Mouse (Mus musculus) embryonic facial prominence, embryonic 15.5 days (tissue): ENCODE measurements around the gene Aven. TPM values are rescaled to one million over a fixed set of nuclear protein-coding genes. Genes with fewer than 3 reads are reported as not detected.

ENCODE experiments used
- ATAC-seq: fragments of 200-750 bp; cut with Nextera tagmentation; 2 replicates; pipeline ENCODE4 v1.8.0; 2017; ENCODE audit warnings: low read depth, moderate TSS enrichment; ENCODE audit not compliant: insufficient number of reproducible peaks, low FRiP score, low TSS enrichment
- H3K27ac ChIP-seq: fragments of 300-500 bp; sonication (generic); replicated peaks from 2 replicates; pipeline ENCODE4 v1.5.1; 2015; ENCODE audit warnings: mild to moderate bottlenecking, inconsistent platforms
- H3K27me3 ChIP-seq: fragments of 300-500 bp; sonication (generic); 2 replicates; pipeline ENCODE4 v1.6.1; 2015; ENCODE audit warnings: inconsistent platforms
- H3K36me3 ChIP-seq: fragments of 300-500 bp; sonication (generic); 2 replicates; pipeline ENCODE4 v1.6.1; 2015; ENCODE audit warnings: mild to moderate bottlenecking, inconsistent platforms
- H3K4me1 ChIP-seq: fragments of 300-500 bp; sonication (generic); 2 replicates; pipeline ENCODE4 v1.6.1; 2015; ENCODE audit warnings: inconsistent platforms
- H3K4me2 ChIP-seq: fragments of 300-500 bp; sonication (generic); replicated peaks from 2 replicates; pipeline ENCODE4 v1.6.1; 2015; ENCODE audit warnings: mild to moderate bottlenecking, inconsistent platforms
- H3K4me3 ChIP-seq: fragments of 300-500 bp; sonication (generic); replicated peaks from 2 replicates; pipeline ENCODE4 v1.5.1; 2015; ENCODE audit warnings: mild to moderate bottlenecking, inconsistent platforms
- H3K9ac ChIP-seq: fragments of 300-500 bp; sonication (generic); 2 replicates; pipeline ENCODE4 v1.6.1; 2015; ENCODE audit warnings: inconsistent platforms
- H3K9me3 ChIP-seq: fragments of 300-500 bp; sonication (generic); replicated peaks from 2 replicates; pipeline ENCODE4 v1.6.1; 2016; ENCODE audit warnings: inconsistent platforms
- WGBS: fragments of 180-500 bp; shearing (Covaris S2); methylation state at CpG from one replicate; pipeline ENCODE4 v1.1.7; 2015; 5-methylcytosine and 5-hydroxymethylcytosine counted together
- polyA plus RNA-seq: library from polyadenylated mRNA; unstranded; fragments of >200 nt; fragmentation: Nextera tagmentation; extraction: Ambion mirVana; gene quantifications from 2 replicates; pipeline ENCODE4 v1.2.1, GENCODE M21; 2015

Gene Aven
- polyA plus RNA-seq, 1 experiment from 2014 or later, result 4.9 TPM

- 97% methylated on average over 1 of the region's 1 CpGs for WGBS
- Histone ChIP-seq H3K9me3 (no peaks in the 10 kb centered on the region), H3K36me3 (no peaks in the 10 kb centered on the region), H3K4me1 (no peaks in the 10 kb centered on the region), H3K27me3 (no peaks in the 10 kb centered on the region), H3K4me2 (no peak overlapping the region), H3K9ac (no peak overlapping the region), H3K27ac (no peak overlapping the region), H3K4me3 (no peak overlapping the region)
- no peak for ATAC-seq
These were observed 72.3 kb downstream of the Aven start for GRCm38 (mm10) chr2:112565060-112565459.

- no peaks in the 10 kb centered on the region for H3K36me3 ChIP-seq
- H3K4me1 ChIP-seq, result no peaks in the 10 kb centered on the region
- no peaks in the 10 kb centered on the region for H3K27me3 ChIP-seq
- H3K9ac ChIP-seq, result no peak overlapping the region
- no peak overlapping the region for H3K4me2 ChIP-seq
- H3K4me3 ChIP-seq, result no peak overlapping the region
- no peaks in the 10 kb centered on the region for H3K9me3 ChIP-seq
- 66% methylated on average over 4 of the region's 4 CpGs for WGBS
- no peak overlapping the region for H3K27ac ChIP-seq
- ATAC-seq, result no peak
These were observed 73.7 kb downstream of the Aven start for GRCm38 (mm10) chr2:112566290-112567085.

GRCm38 (mm10) chr2:112567786-112568185 lies 75.0 kb downstream of the Aven start:
- Histone ChIP-seq H3K27ac (no peak overlapping the region), H3K9ac (no peak overlapping the region), H3K4me2 (no peak overlapping the region), H3K4me3 (no peak overlapping the region), H3K36me3 (no peaks in the 10 kb centered on the region), H3K4me1 (no peaks in the 10 kb centered on the region), H3K9me3 (no peaks in the 10 kb centered on the region), H3K27me3 (no peaks in the 10 kb centered on the region)
- no peak for ATAC-seq
- WGBS, result 90% methylated on average over 4 of the region's 4 CpGs

- Histone ChIP-seq H3K27me3 (no peaks in the 10 kb centered on the region), H3K27ac (no peak overlapping the region), H3K9ac (no peak overlapping the region), H3K9me3 (no peaks in the 10 kb centered on the region), H3K36me3 (no peaks in the 10 kb centered on the region), H3K4me3 (no peak overlapping the region), H3K4me2 (no peak overlapping the region), H3K4me1 (no peaks in the 10 kb centered on the region)
- 77% methylated on average over 7 of the region's 7 CpGs for WGBS
- no peak for ATAC-seq
These were observed 98.2 kb downstream of the Aven start for GRCm38 (mm10) chr2:112590985-112591384.

GRCm38 (mm10) chr2:112591451-112591871 lies 98.7 kb downstream of the Aven start:
- H3K4me3 ChIP-seq, result no peak overlapping the region
- WGBS, result 61% methylated on average over 6 of the region's 6 CpGs
- no peak for ATAC-seq
- no peak overlapping the region for H3K27ac ChIP-seq
- no peak overlapping the region for H3K4me2 ChIP-seq
- H3K36me3 ChIP-seq, result no peaks in the 10 kb centered on the region
- H3K9me3 ChIP-seq, result no peaks in the 10 kb centered on the region
- no peaks in the 10 kb centered on the region for H3K4me1 ChIP-seq
- no peaks in the 10 kb centered on the region for H3K27me3 ChIP-seq
- H3K9ac ChIP-seq, result no peak overlapping the region

- Histone ChIP-seq H3K4me3 (no peak overlapping the region), H3K27ac (no peak overlapping the region), H3K4me2 (no peak overlapping the region), H3K27me3 (no peaks in the 10 kb centered on the region), H3K9ac (no peak overlapping the region), H3K9me3 (no peaks in the 10 kb centered on the region), H3K4me1 (no peaks in the 10 kb centered on the region), H3K36me3 (no peaks in the 10 kb centered on the region)
- no peak for ATAC-seq
- 57% methylated on average over 2 of the region's 2 CpGs for WGBS
These were observed 100.6 kb downstream of the Aven start for GRCm38 (mm10) chr2:112593322-112593721.

GRCm38 (mm10) chr2:112593781-112594180 lies 101.0 kb downstream of the Aven start:
- Histone ChIP-seq H3K4me2 (no peak overlapping the region), H3K27ac (no peak overlapping the region), H3K4me1 (no peaks in the 10 kb centered on the region), H3K9me3 (no peaks in the 10 kb centered on the region), H3K36me3 (no peaks in the 10 kb centered on the region), H3K27me3 (no peaks in the 10 kb centered on the region), H3K4me3 (no peak overlapping the region), H3K9ac (no peak overlapping the region)
- ATAC-seq, result no peak
- 93% methylated on average over 2 of the region's 2 CpGs for WGBS

GRCm38 (mm10) chr2:112595807-112596206 lies 103.0 kb downstream of the Aven start:
- H3K9me3 ChIP-seq, result no peaks in the 10 kb centered on the region
- H3K4me1 ChIP-seq, result no peaks in the 10 kb centered on the region
- no peaks in the 10 kb centered on the region for H3K27me3 ChIP-seq
- H3K27ac ChIP-seq, result no peak overlapping the region
- no peak overlapping the region for H3K9ac ChIP-seq
- no peaks in the 10 kb centered on the region for H3K36me3 ChIP-seq
- WGBS, result 85% methylated on average over 3 of the region's 3 CpGs
- H3K4me3 ChIP-seq, result no peak overlapping the region
- H3K4me2 ChIP-seq, result no peak overlapping the region
- ATAC-seq, result no peak

GRCm38 (mm10) chr2:112596415-112596814 lies 103.7 kb downstream of the Aven start:
- Histone ChIP-seq H3K4me1 (no peaks in the 10 kb centered on the region), H3K9ac (no peak overlapping the region), H3K36me3 (no peaks in the 10 kb centered on the region), H3K27me3 (no peaks in the 10 kb centered on the region), H3K4me2 (no peak overlapping the region), H3K27ac (no peak overlapping the region), H3K9me3 (no peaks in the 10 kb centered on the region), H3K4me3 (no peak overlapping the region)
- no peak for ATAC-seq
- 71% methylated on average over 5 of the region's 5 CpGs for WGBS

- no peaks in the 10 kb centered on the region for H3K9me3 ChIP-seq
- 81% methylated on average over 1 of the region's 1 CpGs for WGBS
- no peaks in the 10 kb centered on the region for H3K36me3 ChIP-seq
These were observed 104.3 kb downstream of the Aven start for GRCm38 (mm10) chr2:112597064-112597463.

GRCm38 (mm10) chr2:112600222-112600621 lies 107.5 kb downstream of the Aven start:
- 68% methylated on average over 10 of the region's 10 CpGs for WGBS
- H3K9me3 ChIP-seq, result no peaks in the 10 kb centered on the region
- H3K9ac ChIP-seq, result no peak overlapping the region
- H3K4me2 ChIP-seq, result no peak overlapping the region
- no peaks in the 10 kb centered on the region for H3K36me3 ChIP-seq
- no peaks in the 10 kb centered on the region for H3K27me3 ChIP-seq
- H3K27ac ChIP-seq, result no peak overlapping the region
- no peaks in the 10 kb centered on the region for H3K4me1 ChIP-seq
- no peak for ATAC-seq
- no peak overlapping the region for H3K4me3 ChIP-seq

More at GRCm38 (mm10) chr2:112597064-112597463, 104.3 kb downstream of the Aven start:
- Histone ChIP-seq H3K4me1 (no peaks in the 10 kb centered on the region), H3K4me3 (no peak overlapping the region), H3K4me2 (no peak overlapping the region), H3K27ac (no peak overlapping the region), H3K27me3 (no peaks in the 10 kb centered on the region), H3K9ac (no peak overlapping the region)
- ATAC-seq, result no peak

- no peak for ATAC-seq
- H3K9me3 ChIP-seq, result no peaks in the 10 kb centered on the region
These were observed 109.7 kb downstream of the Aven start for GRCm38 (mm10) chr2:112602487-112602886.

More at GRCm38 (mm10) chr2:112602487-112602886, 109.7 kb downstream of the Aven start:
- Histone ChIP-seq H3K9ac (no peak overlapping the region), H3K4me1 (no peaks in the 10 kb centered on the region), H3K4me3 (no peak overlapping the region), H3K36me3 (no peaks in the 10 kb centered on the region), H3K27ac (no peak overlapping the region), H3K4me2 (no peak overlapping the region), H3K27me3 (no peaks in the 10 kb centered on the region)
- 70% methylated on average over 8 of the region's 8 CpGs for WGBS
